In genomic region chr2:165529106-165529505, GRCm38 (mm10) we compare ENCODE assay signal across 9 mouse cellular contexts. TPM values are rescaled to one million over a fixed set of nuclear protein-coding genes. Genes with fewer than 3 reads are reported as not detected.
DNase-seq lines count a peak whose midpoint lies in the region; ATAC-seq and TF ChIP-seq lines count a peak whose summit lies in the region.
"Had no signal": no experiment of that assay in that cellular context is flagged by ENCODE, and none has a peak within 500 bp of the region (broad histone marks: within the 10 kb centered on the region; RNA-seq: fewer than 3 reads in every experiment).

No protein-coding gene starts in this region.

- H3K4me3 ChIP-seq in neural tube, embryonic 15.5 days (replicated peaks), result no peak overlapping the region
- H3K4me3 ChIP-seq in hindbrain, postnatal 0 days (ENCODE audit: low read length), result no peak overlapping the region
- no peak overlapping the region for H3K4me3 ChIP-seq in lung, embryonic 14.5 days (ENCODE audit: low read depth, low read length)
- H3K4me3 ChIP-seq: heart, embryonic 15.5 days had no signal

- no peak for ATAC-seq in neural tube, embryonic 15.5 days (ENCODE audit: low FRiP score)
- ATAC-seq in hindbrain, postnatal 0 days, result no peak
- ATAC-seq in lung, embryonic 14.5 days (ENCODE audit: insufficient read depth), result no peak; the same call in 1 of the 2 replicates

- no peaks in the 10 kb centered on the region for H3K36me3 ChIP-seq in neural tube, embryonic 15.5 days
- no peaks in the 10 kb centered on the region for H3K36me3 ChIP-seq in hindbrain, postnatal 0 days (ENCODE audit: insufficient read depth, low read length)
- H3K36me3 ChIP-seq in lung, embryonic 14.5 days (ENCODE audit: insufficient read depth), result no peaks in the 10 kb centered on the region
- H3K36me3 ChIP-seq: heart, embryonic 15.5 days had no signal

- H3K4me1 ChIP-seq in neural tube, embryonic 15.5 days, result no peaks in the 10 kb centered on the region; the same call in 1 of the 2 replicates
- H3K4me1 ChIP-seq in hindbrain, postnatal 0 days (ENCODE audit: insufficient read depth, low read length), result no peaks in the 10 kb centered on the region
- H3K4me1 ChIP-seq in lung, embryonic 14.5 days (ENCODE audit: insufficient read depth), result no peaks in the 10 kb centered on the region
- H3K4me1 ChIP-seq: heart, embryonic 15.5 days had no signal

- H3K4me2 ChIP-seq in neural tube, embryonic 15.5 days, result no peak overlapping the region
- no peak overlapping the region for H3K4me2 ChIP-seq in hindbrain, postnatal 0 days (ENCODE audit: low read depth, low read length)
- H3K4me2 ChIP-seq in lung, embryonic 14.5 days, result no peak overlapping the region
- H3K4me2 ChIP-seq: heart, embryonic 15.5 days had no signal

- peak; percentile 100 for TF ChIP-seq CTCF in hindbrain, postnatal 0 days (IDR thresholded peaks at IDR 0.05; ENCODE audit: low read depth)
- peak; percentile 99 for TF ChIP-seq CTCF in lung, embryonic 14.5 days (IDR thresholded peaks at IDR 0.05; ENCODE audit: low read depth)

- H3K27me3 ChIP-seq in neural tube, embryonic 15.5 days (replicated peaks), result no peaks in the 10 kb centered on the region; the same call in 1 of the 2 replicates
- no peaks in the 10 kb centered on the region for H3K27me3 ChIP-seq in hindbrain, postnatal 0 days (ENCODE audit: insufficient read depth, low read length)
- H3K27me3 ChIP-seq in lung, embryonic 14.5 days (ENCODE audit: insufficient read depth, low read length), result no peaks in the 10 kb centered on the region

- no peak overlapping the region for H3K9ac ChIP-seq in neural tube, embryonic 15.5 days (replicated peaks)
- H3K9ac ChIP-seq in hindbrain, postnatal 0 days (replicated peaks; ENCODE audit: low read length), result no peak overlapping the region
- no peak overlapping the region for H3K9ac ChIP-seq in lung, embryonic 14.5 days
- H3K9ac ChIP-seq: heart, embryonic 15.5 days had no signal

- H3K9me3 ChIP-seq in neural tube, embryonic 15.5 days (replicated peaks), result no peaks in the 10 kb centered on the region
- no peaks in the 10 kb centered on the region for H3K9me3 ChIP-seq in hindbrain, postnatal 0 days (ENCODE audit: low read length)
- no peaks in the 10 kb centered on the region for H3K9me3 ChIP-seq in lung, embryonic 14.5 days (ENCODE audit: low read depth, low read length)
- H3K9me3 ChIP-seq: heart, embryonic 15.5 days had no signal

- peak; percentile 80 for DNase-seq in neural tube, embryonic 10.5 days (ENCODE audit: extremely low spot score, low spot score)
- DNase-seq in adrenal gland, postnatal 14 days, result peak; percentile 76
- peak; percentile 54 for DNase-seq in embryo, embryonic 11.5 days (ENCODE audit: low read depth, low spot score)
- DNase-seq in hindbrain, postnatal 0 days (ENCODE audit: low spot score), result peak; percentile 83
- DNase-seq in lung, embryonic 14.5 days, result peak; percentile 86
- peak; percentile 53 for DNase-seq in retina, postnatal 7 days (ENCODE audit: low read depth, low spot score)
- DNase-seq in urinary bladder, postnatal 4 days (ENCODE audit: low spot score in 2 of 2), result peak; percentile 34 to 79

- 20% methylated on average over 8 of the region's 8 CpGs for WGBS in neural tube, embryonic 15.5 days
- WGBS in hindbrain, postnatal 0 days, result 16% methylated on average over 8 of the region's 8 CpGs
- 16% methylated on average over 8 of the region's 8 CpGs for WGBS in lung, embryonic 14.5 days

- no peak overlapping the region; the same call in 1 of the 2 replicates for H3K27ac ChIP-seq in neural tube, embryonic 15.5 days (replicated peaks)
- H3K27ac ChIP-seq in hindbrain, postnatal 0 days, result no peak overlapping the region
- H3K27ac ChIP-seq in lung, embryonic 14.5 days (ENCODE audit: low read depth), result no peak overlapping the region
- H3K27ac ChIP-seq: heart, embryonic 15.5 days had no signal

RNA-seq across cellular contexts. Expression of gene Slc2a10, which starts 25.5 kb away (rescaled TPM):
- 2.3 and 2.6 TPM in 2 replicates for polyA plus RNA-seq in neural tube, embryonic 15.5 days (2015; fragmentation: Nextera tagmentation; extraction: Ambion mirVana)
- total RNA-seq in adrenal gland, postnatal 14 days (2021), result 0.89 and 0.98 TPM in 2 replicates
- 4.5 and 4.9 TPM in 2 replicates for total RNA-seq in hindbrain, postnatal 0 days (2014; rRNA removed)
- 2.8 and 3.1 TPM in 2 replicates for polyA plus RNA-seq in hindbrain, postnatal 0 days (2015; fragmentation: Nextera tagmentation; extraction: Ambion mirVana)
- polyA plus RNA-seq in lung, embryonic 14.5 days (2014; fragmentation: Nextera tagmentation; extraction: Ambion mirVana), result 11.9 and 14.6 TPM in 2 replicates

RNA-seq across cellular contexts. Expression of gene Trp53rka, which starts 36.0 kb away (rescaled TPM):
- 34.0 and 35.5 TPM in 2 replicates for polyA plus RNA-seq in neural tube, embryonic 15.5 days (2015; fragmentation: Nextera tagmentation; extraction: Ambion mirVana)
- 13.6 and 13.7 TPM in 2 replicates for total RNA-seq in adrenal gland, postnatal 14 days (2021)
- 39.7 and 41.2 TPM in 2 replicates for total RNA-seq in hindbrain, postnatal 0 days (2014; rRNA removed)
- polyA plus RNA-seq in hindbrain, postnatal 0 days (2015; fragmentation: Nextera tagmentation; extraction: Ambion mirVana), result 35.0 and 35.7 TPM in 2 replicates
- 42.5 and 45.1 TPM in 2 replicates for polyA plus RNA-seq in lung, embryonic 14.5 days (2014; fragmentation: Nextera tagmentation; extraction: Ambion mirVana)

RNA-seq across cellular contexts. Expression of gene Slc13a3, which starts 56.1 kb away (rescaled TPM):
- 2.8 and 3.5 TPM in 2 replicates for polyA plus RNA-seq in neural tube, embryonic 15.5 days (2015; fragmentation: Nextera tagmentation; extraction: Ambion mirVana)
- total RNA-seq in adrenal gland, postnatal 14 days (2021), result 0.71 and 11.3 TPM in 2 replicates
- total RNA-seq in hindbrain, postnatal 0 days (2014; rRNA removed), result 25.2 and 29.3 TPM in 2 replicates
- 15.5 and 17.8 TPM in 2 replicates for polyA plus RNA-seq in hindbrain, postnatal 0 days (2015; fragmentation: Nextera tagmentation; extraction: Ambion mirVana)
- polyA plus RNA-seq in lung, embryonic 14.5 days (2014; fragmentation: Nextera tagmentation; extraction: Ambion mirVana), result 0.30 and 0.58 TPM in 2 replicates
